Mouse (Mus musculus): Measurements from ENCODE around the gene Pde4a. TPM values are rescaled to one million over a fixed set of nuclear protein-coding genes. Genes with fewer than 3 reads are reported as not detected.

Pde4a gene
- polyA plus RNA-seq (2015; fragmentation: Nextera tagmentation; extraction: Ambion mirVana) = 2.5 and 3.0 TPM in 2 replicates

DNA sequence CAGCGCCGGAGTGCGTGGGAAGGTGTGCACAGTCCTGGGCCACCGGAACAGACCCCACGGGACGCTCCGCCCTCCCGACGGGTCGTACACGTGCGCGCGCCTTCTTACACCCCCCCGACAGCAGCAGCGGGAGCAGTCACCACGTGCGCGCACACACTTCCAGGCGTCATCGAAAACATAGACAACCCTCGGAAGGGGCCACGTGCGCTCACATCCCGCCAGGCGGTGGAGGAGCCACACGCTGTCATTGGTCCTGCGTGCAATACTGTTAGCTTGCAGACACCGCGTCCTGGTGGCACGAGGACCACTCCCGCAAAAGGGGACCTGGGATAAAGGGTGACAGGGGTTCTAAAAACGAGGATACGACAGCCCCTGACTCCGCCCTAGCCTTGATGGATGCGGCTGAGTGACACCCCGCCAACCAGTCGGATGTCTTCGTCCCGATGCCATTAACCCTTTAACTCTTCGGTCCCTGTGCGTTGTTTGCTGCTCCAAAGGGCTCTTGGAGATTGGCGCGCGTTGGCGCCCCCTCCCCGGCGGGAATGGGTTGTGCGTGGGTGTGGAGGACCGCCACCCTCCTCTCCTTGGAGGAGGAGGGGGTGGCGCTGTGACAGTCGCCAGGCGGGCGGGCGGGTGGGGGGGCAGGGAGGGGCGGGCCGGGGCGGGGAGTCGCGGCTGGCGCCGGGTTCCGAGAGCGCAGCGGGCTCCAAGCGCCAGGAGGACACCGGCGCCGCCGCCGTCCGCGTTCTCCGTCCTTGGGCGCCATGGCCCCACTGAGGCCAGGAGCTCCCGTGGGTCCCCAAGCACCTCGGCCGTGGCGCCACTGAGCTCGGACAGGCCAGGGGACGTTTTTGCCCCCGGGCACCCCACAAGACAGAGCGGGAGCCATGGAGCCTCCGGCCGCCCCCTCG is at the start of gene Pde4a:
TSS of gene Pde4a (plus strand) at position 674 of the 911 bp plus-strand sequence.
- WGBS = under 1% methylated on average over 68 of the region's 86 CpGs
- Histone ChIP-seq H3K36me3 (ENCODE audit: control insufficient read depth, insufficient read depth, low read length) (no peaks in the 10 kb centered on the region), H3K9ac (ENCODE audit: low read length) (peak within 1 kb of the TSS; percentile 59), H3K9me3 (ENCODE audit: control insufficient read depth, low read length) (no peaks in the 10 kb centered on the region), H3K4me3 (ENCODE audit: low read depth, low read length) (peak within 1 kb of the TSS; percentile 52), H3K4me2 (replicated peaks; ENCODE audit: low read depth) (peak within 1 kb of the TSS; percentile 85), H3K27ac (replicated peaks) (peak within 1 kb of the TSS; percentile 24; the same call in 1 of the 2 replicates), H3K4me1 (replicated peaks; ENCODE audit: control insufficient read depth, insufficient read depth) (peaks cover 2% of the 10 kb centered on the region), H3K27me3 (ENCODE audit: control insufficient read depth, insufficient read depth, low read length) (peaks cover 11% of the 10 kb centered on the region)
- no peak for ATAC-seq (ENCODE audit: low FRiP score, low TSS enrichment)
- no peak for DNase-seq (ENCODE audit: low spot score)
- TF ChIP-seq EP300 (optimal IDR thresholded peaks at IDR 0.05) (no peak), CTCF (IDR thresholded peaks at IDR 0.05; ENCODE audit: low read depth) (no peak; the same call in 1 of the 2 replicates)

DNA sequence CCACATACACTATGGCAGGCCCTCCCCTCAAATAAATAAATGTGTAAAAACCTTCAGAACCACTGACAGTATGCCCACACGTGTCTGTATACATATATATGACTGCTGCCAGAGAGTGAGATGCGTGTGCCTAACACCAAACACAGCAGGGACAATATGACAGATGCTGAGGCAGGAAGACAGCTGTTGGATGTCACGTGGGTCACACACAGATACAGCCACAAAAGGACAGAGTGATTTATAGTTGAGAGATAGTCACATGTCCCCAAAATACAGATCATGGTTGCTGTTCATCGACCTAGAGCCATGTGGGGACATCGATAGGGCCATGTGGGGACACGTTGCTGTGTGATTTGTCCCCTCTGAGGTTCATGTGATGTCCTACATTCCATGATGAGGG is 48.4 kb upstream of the Pde4a start:
- H3K4me1 ChIP-seq (replicated peaks; ENCODE audit: control insufficient read depth, insufficient read depth) = no peaks in the 10 kb centered on the region
- DNase-seq (ENCODE audit: low spot score) = no peak
- H3K36me3 ChIP-seq (ENCODE audit: control insufficient read depth, insufficient read depth, low read length) = peaks cover 3% of the 10 kb centered on the region; the same call in 1 of the 2 replicates
- H3K9me3 ChIP-seq (ENCODE audit: control insufficient read depth, low read length) = no peaks in the 10 kb centered on the region
- no peak overlapping the region for H3K27ac ChIP-seq (replicated peaks)
- no peaks in the 10 kb centered on the region for H3K27me3 ChIP-seq (ENCODE audit: control insufficient read depth, insufficient read depth, low read length)
- WGBS = 69% methylated on average over 6 of the region's 6 CpGs
- TF ChIP-seq CTCF (IDR thresholded peaks at IDR 0.05; ENCODE audit: low read depth) = no peak
- TF ChIP-seq EP300 (optimal IDR thresholded peaks at IDR 0.05) = no peak
- no peak for ATAC-seq (ENCODE audit: low FRiP score, low TSS enrichment)
- no peak overlapping the region for H3K4me2 ChIP-seq (replicated peaks; ENCODE audit: low read depth)
- no peak overlapping the region for H3K9ac ChIP-seq (ENCODE audit: low read length)
- no peak overlapping the region for H3K4me3 ChIP-seq (ENCODE audit: low read depth, low read length)

GRCm38 (mm10) chr9:21121483-21121882 is 44.0 kb upstream of the Pde4a start:
- no peaks in the 10 kb centered on the region for H3K27me3 ChIP-seq (ENCODE audit: control insufficient read depth, insufficient read depth, low read length)
- 93% methylated on average over 16 of the region's 16 CpGs for WGBS
- no peak overlapping the region for H3K4me3 ChIP-seq (ENCODE audit: low read depth, low read length)
- ATAC-seq (ENCODE audit: low FRiP score, low TSS enrichment) (no peak), DNase-seq (ENCODE audit: low spot score) (no peak)
- H3K27ac ChIP-seq (replicated peaks) = no peak overlapping the region
- no peak for TF ChIP-seq EP300 (optimal IDR thresholded peaks at IDR 0.05)
- no peak for TF ChIP-seq CTCF (IDR thresholded peaks at IDR 0.05; ENCODE audit: low read depth)
- no peak overlapping the region for H3K9ac ChIP-seq (ENCODE audit: low read length)
- H3K4me1 ChIP-seq (replicated peaks; ENCODE audit: control insufficient read depth, insufficient read depth) = no peaks in the 10 kb centered on the region
- H3K4me2 ChIP-seq (replicated peaks; ENCODE audit: low read depth) = no peak overlapping the region
- no peaks in the 10 kb centered on the region for H3K9me3 ChIP-seq (ENCODE audit: control insufficient read depth, low read length)
- H3K36me3 ChIP-seq (ENCODE audit: control insufficient read depth, insufficient read depth, low read length) = peaks cover 5% of the 10 kb centered on the region; the same call in 1 of the 2 replicates

DNA sequence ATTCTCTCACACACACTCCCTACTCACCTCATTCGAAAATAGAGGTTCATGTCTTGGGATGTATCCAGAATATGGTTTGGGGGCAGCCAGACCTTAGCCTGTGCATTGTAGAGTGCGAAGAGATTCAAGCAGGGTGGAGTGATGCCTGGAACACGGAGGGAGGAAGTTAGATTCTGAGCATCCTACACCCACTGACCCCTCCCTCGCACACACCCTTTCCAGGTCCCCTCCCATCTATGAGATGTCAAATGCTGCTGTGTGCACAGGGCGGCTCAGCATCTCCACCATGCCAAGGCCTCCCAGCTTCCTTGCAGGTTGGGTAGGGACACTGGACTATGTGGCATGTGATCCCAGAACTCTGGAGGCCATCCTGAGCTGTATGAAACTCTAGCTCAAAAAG is 40.7 kb upstream of the Pde4a start:
- DNase-seq (ENCODE audit: low spot score) (no peak), ATAC-seq (ENCODE audit: low FRiP score, low TSS enrichment) (peak; percentile 47; the same call in 1 of the 2 replicates)
- Histone ChIP-seq H3K4me2 (replicated peaks; ENCODE audit: low read depth) (no peak overlapping the region), H3K27ac (replicated peaks) (no peak overlapping the region), H3K9me3 (ENCODE audit: control insufficient read depth, low read length) (no peaks in the 10 kb centered on the region), H3K27me3 (ENCODE audit: control insufficient read depth, insufficient read depth, low read length) (no peaks in the 10 kb centered on the region), H3K4me3 (ENCODE audit: low read depth, low read length) (no peak overlapping the region), H3K4me1 (replicated peaks; ENCODE audit: control insufficient read depth, insufficient read depth) (no peaks in the 10 kb centered on the region), H3K9ac (ENCODE audit: low read length) (no peak overlapping the region), H3K36me3 (ENCODE audit: control insufficient read depth, insufficient read depth, low read length) (peaks cover 7% of the 10 kb centered on the region; the same call in 1 of the 2 replicates)
- WGBS = 78% methylated on average over 5 of the region's 5 CpGs
- no peak for TF ChIP-seq EP300 (optimal IDR thresholded peaks at IDR 0.05)
- no peak for TF ChIP-seq CTCF (IDR thresholded peaks at IDR 0.05; ENCODE audit: low read depth)

GRCm38 (mm10) chr9:21125502-21126258 is 39.8 kb upstream of the Pde4a start:
- no peaks in the 10 kb centered on the region for H3K27me3 ChIP-seq (ENCODE audit: control insufficient read depth, insufficient read depth, low read length)
- TF ChIP-seq CTCF (IDR thresholded peaks at IDR 0.05; ENCODE audit: low read depth) = no peak
- no peak for TF ChIP-seq EP300 (optimal IDR thresholded peaks at IDR 0.05)
- no peaks in the 10 kb centered on the region for H3K9me3 ChIP-seq (ENCODE audit: control insufficient read depth, low read length)
- no peaks in the 10 kb centered on the region for H3K4me1 ChIP-seq (replicated peaks; ENCODE audit: control insufficient read depth, insufficient read depth)
- ATAC-seq (ENCODE audit: low FRiP score, low TSS enrichment) (no peak), DNase-seq (ENCODE audit: low spot score) (no peak)
- no peak overlapping the region for H3K27ac ChIP-seq (replicated peaks)
- H3K4me3 ChIP-seq (ENCODE audit: low read depth, low read length) = no peak overlapping the region
- WGBS = 85% methylated on average over 9 of the region's 9 CpGs
- no peak overlapping the region for H3K9ac ChIP-seq (ENCODE audit: low read length)
- H3K4me2 ChIP-seq (replicated peaks; ENCODE audit: low read depth) = no peak overlapping the region
- H3K36me3 ChIP-seq (ENCODE audit: control insufficient read depth, insufficient read depth, low read length) = peaks cover 7% of the 10 kb centered on the region; the same call in 1 of the 2 replicates
